ENCODE assay signal across 9 mouse cellular contexts in the genomic region with DNA sequence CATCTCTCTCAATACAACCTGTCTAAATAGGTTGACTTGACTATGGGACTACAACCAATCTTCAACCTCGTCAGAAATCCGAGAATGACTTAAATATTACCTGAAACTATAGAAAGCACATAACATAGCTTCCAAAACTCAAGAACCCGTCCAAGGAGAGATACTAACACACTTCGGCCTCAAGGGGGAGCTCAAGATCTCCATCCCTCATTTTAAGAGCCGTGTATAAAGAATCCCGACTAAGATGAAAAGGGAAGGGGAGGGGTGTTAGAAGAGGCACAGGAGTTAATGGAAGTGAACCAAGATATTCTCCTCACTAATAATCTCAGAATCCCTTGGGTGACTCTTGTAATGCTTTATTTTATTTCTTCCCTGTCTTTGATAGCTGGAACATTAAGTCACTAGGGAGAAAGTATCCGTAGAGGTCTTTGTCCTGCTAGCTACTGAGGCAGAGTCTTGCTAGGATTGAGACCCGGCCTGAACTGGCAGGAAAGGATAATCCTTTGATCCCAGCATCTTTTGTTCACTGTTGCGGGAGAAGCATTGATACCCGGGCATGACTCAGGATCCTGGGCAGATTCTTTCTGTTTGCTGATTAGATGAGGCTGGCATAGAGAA. TPM values are rescaled to one million over a fixed set of nuclear protein-coding genes. Genes with fewer than 3 reads are reported as not detected.
DNase-seq lines count a peak whose midpoint lies in the region; ATAC-seq and TF ChIP-seq lines count a peak whose summit lies in the region.
"Had no signal": no experiment of that assay in that cellular context is flagged by ENCODE, and none has a peak within 500 bp of the region (broad histone marks: within the 10 kb centered on the region; RNA-seq: fewer than 3 reads in every experiment).

No protein-coding gene starts in this region.

- peak overlapping the region; percentile 62 for H3K27ac ChIP-seq in gastrocnemius, adult 2 months
- no peak overlapping the region for H3K27ac ChIP-seq in embryonic facial prominence, embryonic 10.5 days (replicated peaks)
- H3K27ac ChIP-seq: macrophage had no signal

- H3K36me3 ChIP-seq in embryonic facial prominence, embryonic 10.5 days (replicated peaks), result no peaks in the 10 kb centered on the region

- peak overlapping the region; percentile 68 for H3K4me3 ChIP-seq in gastrocnemius, adult 2 months
- H3K4me3 ChIP-seq in embryonic facial prominence, embryonic 10.5 days, result no peak overlapping the region

- 13% methylated on average over 10 of the region's 10 CpGs for WGBS in embryonic facial prominence, embryonic 10.5 days

- intact Hi-C loops in gastrocnemius, adult 2 months (cut with DNase I), result loop anchor here (1.0 to 5.0 kb wide), 2 partner anchors 154 to 267 kb away; partner anchors contain the start of gene Ccdc83

- ATAC-seq in megakaryocyte progenitor cell, adult 5-6 weeks (replicated peaks; ENCODE audit: poor library complexity), result peak; percentile 95

- peak; percentile 37 for DNase-seq in gastrocnemius, adult 2 months
- no peak for DNase-seq in gastrocnemius, postnatal 10 days
- DNase-seq in adipocyte (ENCODE audit: low spot score), result peak; percentile 78
- peak; percentile 58 for DNase-seq in embryonic facial prominence, embryonic 10.5 days (ENCODE audit: low spot score)
- DNase-seq in heart, postnatal 4 days, result peak; percentile 59
- DNase-seq in layer of hippocampus, adult 9-10 months (ENCODE audit: low spot score), result peak; percentile 43
- peak; percentile 61 for DNase-seq in skeletal muscle tissue, adult 2 months (ENCODE audit: low read depth, low spot score)

- H3K27me3 ChIP-seq in embryonic facial prominence, embryonic 10.5 days (replicated peaks; ENCODE audit: low read depth, poor library complexity, severe bottlenecking), result no peaks in the 10 kb centered on the region

- TF ChIP-seq CTCF in gastrocnemius, adult 2 months (IDR thresholded peaks at IDR 0.05), result peak; percentile 81

- no peaks in the 10 kb centered on the region for H3K9me3 ChIP-seq in embryonic facial prominence, embryonic 10.5 days

- no peaks in the 10 kb centered on the region for H3K4me1 ChIP-seq in embryonic facial prominence, embryonic 10.5 days

RNA-seq across cellular contexts. Expression of gene Eed, which starts 17.3 kb away (rescaled TPM):
- total RNA-seq in gastrocnemius, adult 2 months (2021), result 10 to 100 TPM; 37.9 to 39.3 TPM
- total RNA-seq in gastrocnemius, postnatal 10 days (2021), result 10 to 100 TPM; 30.6 to 37.8 TPM
- 89.6 and 89.7 TPM in 2 replicates for polyA plus RNA-seq in embryonic facial prominence, embryonic 10.5 days (2016; fragmentation: Nextera tagmentation; extraction: Ambion mirVana)
- 10 to 100 TPM; 34.7 to 37.8 TPM for total RNA-seq in heart, postnatal 4 days (2021)
- total RNA-seq in megakaryocyte progenitor cell, adult 5-6 weeks (2015), result 133 and 143 TPM in 2 replicates
- 116 and 143 TPM in 2 replicates for total RNA-seq in megakaryocyte progenitor cell, adult 5-6 weeks (2017)

RNA-seq across cellular contexts. Expression of gene Hikeshi, which starts 57.1 kb away (rescaled TPM):
- total RNA-seq in gastrocnemius, adult 2 months (2021), result 100 to 1,000 TPM; 123 to 126 TPM
- 100 to 1,000 TPM in 1 of 2 experiments, 10 to 100 TPM in 1; 97.7 to 106 TPM for total RNA-seq in gastrocnemius, postnatal 10 days (2021)
- 149 and 159 TPM in 2 replicates for polyA plus RNA-seq in embryonic facial prominence, embryonic 10.5 days (2016; fragmentation: Nextera tagmentation; extraction: Ambion mirVana)
- total RNA-seq in heart, postnatal 4 days (2021), result 10 to 100 TPM; 68.1 to 73.4 TPM
- 96.3 and 97.2 TPM in 2 replicates for total RNA-seq in megakaryocyte progenitor cell, adult 5-6 weeks (2015)
- total RNA-seq in megakaryocyte progenitor cell, adult 5-6 weeks (2017), result 90.6 and 101 TPM in 2 replicates
